Mouse (Mus musculus) stomach, embryonic 15.5 days (tissue): ENCODE results near the gene Stip1. TPM values are rescaled to one million over a fixed set of nuclear protein-coding genes. Genes with fewer than 3 reads are reported as not detected.

Experiments
- ATAC-seq: fragments of 200-750 bp; cut with Nextera tagmentation; 2 replicates; pipeline ENCODE4 v1.8.0; 2017; ENCODE audit warnings: low read depth, moderate number of reproducible peaks, moderate TSS enrichment; ENCODE audit not compliant: insufficient read depth, low FRiP score
- H3K27ac ChIP-seq: fragments of 300-500 bp; sonication (generic); 2 replicates; pipeline ENCODE4 v1.5.1; 2015; ENCODE audit warnings: mild to moderate bottlenecking, inconsistent platforms
- H3K27me3 ChIP-seq: fragments of 300-500 bp; sonication (generic); replicated peaks from 2 replicates; pipeline ENCODE4 v1.6.1; 2015; ENCODE audit warnings: inconsistent platforms
- H3K36me3 ChIP-seq: fragments of 300-500 bp; sonication (generic); 2 replicates; pipeline ENCODE4 v1.6.1; 2015; ENCODE audit warnings: inconsistent platforms
- H3K4me1 ChIP-seq: fragments of 300-500 bp; sonication (generic); 2 replicates; pipeline ENCODE4 v1.6.1; 2015; ENCODE audit warnings: inconsistent platforms
- H3K4me2 ChIP-seq: fragments of 300-500 bp; sonication (generic); 2 replicates; pipeline ENCODE4 v1.6.1; 2015; ENCODE audit warnings: mild to moderate bottlenecking, inconsistent platforms
- H3K4me3 ChIP-seq: fragments of 300-500 bp; sonication (generic); replicated peaks from 2 replicates; pipeline ENCODE4 v1.5.1; 2015; ENCODE audit warnings: inconsistent platforms
- H3K9ac ChIP-seq: fragments of 300-500 bp; sonication (generic); 2 replicates; pipeline ENCODE4 v1.6.1; 2015; ENCODE audit warnings: inconsistent platforms
- H3K9me3 ChIP-seq: fragments of 300-500 bp; sonication (generic); 2 replicates; pipeline ENCODE4 v1.6.1; 2016; ENCODE audit warnings: inconsistent platforms
- WGBS: fragments of 180-500 bp; shearing (Covaris S2); methylation state at CpG from one replicate; pipeline ENCODE4 v1.1.7; 2015; 5-methylcytosine and 5-hydroxymethylcytosine counted together
- polyA plus RNA-seq: library from polyadenylated mRNA; unstranded; fragments of >200 nt; fragmentation: Nextera tagmentation; extraction: Ambion mirVana; gene quantifications from 2 replicates; pipeline ENCODE4 v1.2.1, GENCODE M21; 2015

Gene Stip1
- polyA plus RNA-seq, 1 experiment from 2014 or later = 185 TPM

GRCm38 (mm10) chr19:6978639-6978974 is 61.2 kb downstream of the Stip1 start:
- no peak for ATAC-seq
- Histone ChIP-seq H3K4me2 (peak overlapping the region; percentile 89), H3K4me1 (peaks cover 42% of the 10 kb centered on the region), H3K4me3 (peak overlapping the region; percentile 75), H3K9me3 (no peaks in the 10 kb centered on the region), H3K36me3 (peaks cover 15% of the 10 kb centered on the region; the same call in 1 of the 2 replicates), H3K27me3 (no peaks in the 10 kb centered on the region), H3K27ac (peak overlapping the region; percentile 1; the same call in 1 of the 2 replicates), H3K9ac (0 out of 2 replicates have a peak overlapping the region, but pooled peaks have one; percentile 1)
- 32% methylated on average over 3 of the region's 3 CpGs for whole genome bisulfite sequencing

- Histone ChIP-seq H3K4me2 (peak overlapping the region; percentile 89), H3K9me3 (no peaks in the 10 kb centered on the region), H3K27me3 (no peaks in the 10 kb centered on the region), H3K36me3 (peaks cover 11% of the 10 kb centered on the region; the same call in 1 of the 2 replicates), H3K27ac (peak overlapping the region; percentile 1; the same call in 1 of the 2 replicates), H3K4me1 (peaks cover 42% of the 10 kb centered on the region), H3K9ac (0 out of 2 replicates have a peak overlapping the region, but pooled peaks have one; percentile 1), H3K4me3 (peak overlapping the region; percentile 75)
- WGBS = 71% methylated on average over 13 of the region's 13 CpGs
- no peak for ATAC-seq
These were observed 61.8 kb downstream of the Stip1 start for GRCm38 (mm10) chr19:6977759-6978638.

GRCm38 (mm10) chr19:6975537-6976521 is 63.9 kb downstream of the Stip1 start, which contains the start of gene Plcb3:
Gene Plcb3 (minus strand): TSS chr19:6976470.
- Histone ChIP-seq H3K4me2 (peak within 1 kb of the TSS; percentile 68), H3K9ac (peak within 1 kb of the TSS; percentile 68), H3K27me3 (no peaks in the 10 kb centered on the region), H3K4me1 (peaks cover 53% of the 10 kb centered on the region), H3K4me3 (peak within 1 kb of the TSS; percentile 64), H3K36me3 (0 out of 2 replicates have a peak, but pooled peaks cover 6% of the 10 kb centered on the region), H3K9me3 (no peaks in the 10 kb centered on the region), H3K27ac (peak within 1 kb of the TSS; percentile 94)
- 0% methylated on average over 16 of the region's 16 CpGs for WGBS
- ATAC-seq = no peak

GRCm38 (mm10) chr19:6974211-6975205 is 65.3 kb downstream of the Stip1 start, which contains the start of gene Ppp1r14b:
Gene Ppp1r14b (plus strand): TSS chr19:6974968.
- peak; percentile 57 for ATAC-seq
- 0 out of 2 replicates have a peak, but pooled peaks cover 6% of the 10 kb centered on the region for H3K36me3 ChIP-seq
- H3K4me3 ChIP-seq = peak within 1 kb of the TSS; percentile 64
- peak within 1 kb of the TSS; percentile 68 for H3K4me2 ChIP-seq
- H3K27me3 ChIP-seq = no peaks in the 10 kb centered on the region
- H3K9me3 ChIP-seq = no peaks in the 10 kb centered on the region
- WGBS = under 1% methylated on average over 81 of the region's 84 CpGs
- peaks cover 64% of the 10 kb centered on the region for H3K4me1 ChIP-seq
- H3K9ac ChIP-seq = peak within 1 kb of the TSS; percentile 68
- peak within 1 kb of the TSS; percentile 94 for H3K27ac ChIP-seq

DNA sequence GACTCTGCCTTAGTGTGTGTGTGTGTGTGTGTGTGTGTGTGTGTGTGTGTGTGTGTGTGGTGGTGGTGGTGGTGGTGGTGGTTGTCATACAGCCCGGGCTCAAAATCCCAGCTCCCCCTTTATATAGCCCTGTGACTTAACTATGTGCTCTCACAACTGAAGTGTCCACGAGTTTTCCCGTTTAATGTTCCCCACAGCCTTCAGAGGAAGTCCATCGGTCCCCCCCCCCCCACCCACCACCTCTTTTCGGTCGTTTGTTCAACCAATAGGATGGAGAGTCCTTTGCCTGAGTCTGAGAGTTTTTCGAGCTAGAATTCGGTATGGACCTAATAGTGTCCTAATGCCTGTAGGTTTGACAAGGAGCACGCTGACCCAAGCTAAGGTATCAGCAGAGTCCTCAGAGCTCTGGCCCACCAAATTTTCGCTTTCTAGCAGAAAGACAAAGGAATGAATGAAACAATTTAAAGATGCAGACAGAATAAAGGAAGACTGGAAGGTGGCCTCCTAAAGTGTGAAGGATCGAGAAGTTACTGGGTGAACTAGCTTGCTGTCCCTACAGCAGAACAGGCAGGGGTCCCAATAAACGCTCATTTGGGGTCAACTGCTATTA is 66.1 kb downstream of the Stip1 start:
- Histone ChIP-seq H3K9ac (no peak overlapping the region), H3K27ac (peak overlapping the region; percentile 77), H3K4me1 (peaks cover 60% of the 10 kb centered on the region)

DNA sequence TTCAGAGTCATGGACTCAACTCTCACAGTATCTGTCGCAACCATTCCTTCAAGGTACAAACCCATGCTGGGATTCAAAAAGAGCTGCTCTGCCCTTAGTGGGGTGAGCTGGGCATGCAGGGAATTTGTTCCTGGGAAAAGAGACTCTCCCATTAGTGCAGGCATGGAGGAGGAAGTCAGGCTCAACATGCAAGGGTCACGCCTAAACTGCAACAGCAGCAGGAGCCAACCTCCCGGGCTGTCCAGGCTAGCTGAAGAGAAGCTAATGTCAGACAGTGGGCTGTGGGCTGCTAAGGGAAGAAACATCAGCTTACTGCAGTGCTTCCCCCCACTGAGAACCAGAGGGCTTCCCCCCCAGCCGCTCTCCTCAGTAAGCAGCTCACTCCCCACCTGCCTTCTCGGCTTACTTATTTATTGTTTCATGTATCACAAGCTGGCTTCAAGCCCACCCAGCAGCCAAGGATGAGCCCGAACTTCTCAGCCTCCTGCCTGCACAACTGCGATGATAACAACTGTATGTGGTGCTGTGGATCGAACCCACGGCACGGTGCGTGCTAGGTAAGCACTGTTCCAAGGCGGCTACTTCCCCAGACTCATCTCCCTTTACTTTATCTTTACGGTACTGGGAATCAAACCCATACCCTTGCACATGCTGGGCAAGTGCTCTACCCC is 67.4 kb downstream of the Stip1 start:
- no peak for ATAC-seq
- 75% methylated on average over 13 of the region's 13 CpGs for WGBS
- Histone ChIP-seq H3K27me3 (no peaks in the 10 kb centered on the region), H3K4me1 (peaks cover 61% of the 10 kb centered on the region), H3K9ac (no peak overlapping the region), H3K9me3 (no peaks in the 10 kb centered on the region), H3K4me3 (no peak overlapping the region), H3K4me2 (no peak overlapping the region), H3K36me3 (no peaks in the 10 kb centered on the region), H3K27ac (peak overlapping the region; percentile 9; the same call in 1 of the 2 replicates)

More for the DNA sequence above, 66.1 kb downstream of the Stip1 start:
- no peak for ATAC-seq
- WGBS = 31% methylated on average over 12 of the region's 12 CpGs
- Histone ChIP-seq H3K9me3 (no peaks in the 10 kb centered on the region), H3K4me3 (peak overlapping the region; percentile 64), H3K27me3 (no peaks in the 10 kb centered on the region), H3K36me3 (0 out of 2 replicates have a peak, but pooled peaks cover 6% of the 10 kb centered on the region), H3K4me2 (peak overlapping the region; percentile 68)

DNA sequence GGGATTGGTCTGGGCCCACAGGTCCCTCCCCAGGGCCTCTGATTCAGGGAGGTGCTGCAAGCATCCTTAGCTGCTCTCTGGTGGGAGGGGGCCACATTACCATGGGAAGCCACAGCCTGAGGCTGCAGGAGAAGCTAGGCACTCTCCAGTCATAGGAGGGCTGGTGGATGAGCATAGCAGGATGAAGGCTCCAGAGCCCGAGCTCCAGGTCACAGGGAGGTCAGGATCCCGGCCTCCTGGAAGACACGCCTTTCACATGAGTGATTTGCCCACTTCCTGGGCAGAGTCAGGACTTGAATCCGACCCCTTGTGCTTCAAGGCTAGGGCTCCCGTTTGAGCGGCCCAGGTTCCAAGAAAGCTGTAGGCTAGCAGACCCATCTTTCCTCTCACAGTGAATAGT is 68.1 kb downstream of the Stip1 start:
- Histone ChIP-seq H3K4me2 (no peak overlapping the region), H3K4me3 (no peak overlapping the region), H3K36me3 (peaks cover 5% of the 10 kb centered on the region), H3K9ac (peak overlapping the region; percentile 0; the same call in 1 of the 2 replicates), H3K27ac (peak overlapping the region; percentile 49; the same call in 1 of the 2 replicates), H3K4me1 (peaks cover 58% of the 10 kb centered on the region), H3K9me3 (no peaks in the 10 kb centered on the region), H3K27me3 (no peaks in the 10 kb centered on the region)
- ATAC-seq = no peak
- whole genome bisulfite sequencing = 34% methylated on average over 6 of the region's 6 CpGs

Other genes starting within 250 kb of the Stip1 start
- gene Rps6ka4, start 199.3 kb downstream of the Stip1 start, polyA plus RNA-seq = 28.1 and 30.1 TPM in 2 replicates
- 1.7 and 1.9 TPM in 2 replicates for gene Ccdc88b, start 181.8 kb downstream of the Stip1 start, polyA plus RNA-seq
- gene Trmt112, start 130.3 kb downstream of the Stip1 start, polyA plus RNA-seq = 130 and 135 TPM in 2 replicates
- 228 and 279 TPM in 2 replicates for gene Prdx5, start 129.9 kb downstream of the Stip1 start, polyA plus RNA-seq
- gene Esrra, start 118.2 kb downstream of the Stip1 start, polyA plus RNA-seq = 17.1 and 18.8 TPM in 2 replicates
- 1.6 TPM in 2 replicates for gene Catsperz, start 114.6 kb downstream of the Stip1 start, polyA plus RNA-seq
- 0.67 and 0.86 TPM in 2 replicates for gene Kcnk4, start 105.5 kb downstream of the Stip1 start, polyA plus RNA-seq
- 71.6 and 75.8 TPM in 2 replicates for gene Bad, start 98.1 kb downstream of the Stip1 start, polyA plus RNA-seq
- 26.7 and 29.9 TPM in 2 replicates for gene Gpr137, start 97.5 kb downstream of the Stip1 start, polyA plus RNA-seq
- 165 and 184 TPM in 2 replicates for gene Ppp1r14b, start 65.0 kb downstream of the Stip1 start, polyA plus RNA-seq
- gene Plcb3, start 63.5 kb downstream of the Stip1 start, polyA plus RNA-seq = 81.3 and 92.2 TPM in 2 replicates
- gene Fkbp2, start 59.5 kb downstream of the Stip1 start, polyA plus RNA-seq = 156 and 163 TPM in 2 replicates
- gene Vegfb, start 52.3 kb downstream of the Stip1 start, polyA plus RNA-seq = 43.9 and 44.8 TPM in 2 replicates
- 26.4 and 28.2 TPM in 2 replicates for gene Dnajc4, start 47.4 kb downstream of the Stip1 start, polyA plus RNA-seq
- gene Nudt22, start 43.9 kb downstream of the Stip1 start, polyA plus RNA-seq = 21.1 and 24.9 TPM in 2 replicates
- gene Trpt1, start 43.8 kb downstream of the Stip1 start, polyA plus RNA-seq = 10.0 and 10.1 TPM in 2 replicates
- gene Fermt3, start 20.5 kb downstream of the Stip1 start, polyA plus RNA-seq = 14.0 and 16.2 TPM in 2 replicates
- 11.7 and 13.3 TPM in 2 replicates for gene Macrod1, start 16.8 kb upstream of the Stip1 start, polyA plus RNA-seq
- gene Flrt1, start 65.8 kb upstream of the Stip1 start, polyA plus RNA-seq = 3.5 and 4.2 TPM in 2 replicates
- 163 and 169 TPM in 2 replicates for gene Otub1, start 166.3 kb upstream of the Stip1 start, polyA plus RNA-seq
- 988 and 1,377 TPM in 2 replicates for gene Cox8a, start 177.6 kb upstream of the Stip1 start, polyA plus RNA-seq
- 47.0 and 51.6 TPM in 2 replicates for gene Naa40, start 201.2 kb upstream of the Stip1 start, polyA plus RNA-seq
- gene Rcor2, start 227.4 kb upstream of the Stip1 start, polyA plus RNA-seq = 13.4 and 15.0 TPM in 2 replicates